Mouse (Mus musculus) forebrain, embryonic 16.5 days (tissue): ENCODE data around the gene H2-Oa. TPM values are rescaled to one million over a fixed set of nuclear protein-coding genes. Genes with fewer than 3 reads are reported as not detected.

Experiments used
- ATAC-seq: fragments of 200-750 bp; cut with Nextera tagmentation; 2 replicates; pipeline ENCODE4 v1.8.0; 2017; ENCODE audit warnings: mild to moderate bottlenecking, moderate library complexity
- H3K27ac ChIP-seq: fragments of 300-500 bp; sonication (generic); 2 replicates; pipeline ENCODE4 v1.5.1; 2014; ENCODE audit warnings: low read length, control low read depth
- H3K27me3 ChIP-seq: fragments of 300-500 bp; sonication (generic); replicated peaks from 2 replicates; pipeline ENCODE4 v1.6.1; 2014; ENCODE audit warnings: low read length; ENCODE audit not compliant: control insufficient read depth, insufficient read depth
- H3K36me3 ChIP-seq: fragments of 300-500 bp; sonication (generic); 2 replicates; pipeline ENCODE4 v1.6.1; 2014; ENCODE audit not compliant: control insufficient read depth, insufficient read depth
- H3K4me1 ChIP-seq: fragments of 300-500 bp; sonication (generic); replicated peaks from 2 replicates; pipeline ENCODE4 v1.6.1; 2014; ENCODE audit warnings: low read length; ENCODE audit not compliant: control insufficient read depth, insufficient read depth
- H3K4me2 ChIP-seq: fragments of 300-500 bp; sonication (generic); 2 replicates; pipeline ENCODE4 v1.6.1; 2014; ENCODE audit warnings: mild to moderate bottlenecking, low read length, control low read depth
- H3K4me3 ChIP-seq: fragments of 300-500 bp; sonication (generic); replicated peaks from 2 replicates; pipeline ENCODE4 v1.5.1; 2014; ENCODE audit warnings: mild to moderate bottlenecking, low read length, control low read depth
- H3K9ac ChIP-seq: fragments of 300-500 bp; sonication (generic); replicated peaks from 2 replicates; pipeline ENCODE4 v1.6.1; 2014; ENCODE audit warnings: low read depth, low read length, control low read depth
- H3K9me3 ChIP-seq: fragments of 300-500 bp; sonication (generic); 2 replicates; pipeline ENCODE4 v1.6.1; 2016; ENCODE audit warnings: low read length; ENCODE audit not compliant: control insufficient read depth
- WGBS: fragments of 180-500 bp; shearing (Covaris S2); extraction: QIAGEN DNeasy Blood & Tissue Kit; methylation state at CpG from one replicate; pipeline ENCODE4 v1.1.7; 2014; 5-methylcytosine and 5-hydroxymethylcytosine counted together
- polyA plus RNA-seq: library from polyadenylated mRNA; unstranded; fragments of >200 nt; fragmentation: Nextera tagmentation; extraction: Ambion mirVana; gene quantifications from 2 replicates; pipeline ENCODE4 v1.2.1, GENCODE M21; 2015

H2-Oa gene
- polyA plus RNA-seq, 1 experiment from 2014 or later: 0.28 TPM

DNA sequence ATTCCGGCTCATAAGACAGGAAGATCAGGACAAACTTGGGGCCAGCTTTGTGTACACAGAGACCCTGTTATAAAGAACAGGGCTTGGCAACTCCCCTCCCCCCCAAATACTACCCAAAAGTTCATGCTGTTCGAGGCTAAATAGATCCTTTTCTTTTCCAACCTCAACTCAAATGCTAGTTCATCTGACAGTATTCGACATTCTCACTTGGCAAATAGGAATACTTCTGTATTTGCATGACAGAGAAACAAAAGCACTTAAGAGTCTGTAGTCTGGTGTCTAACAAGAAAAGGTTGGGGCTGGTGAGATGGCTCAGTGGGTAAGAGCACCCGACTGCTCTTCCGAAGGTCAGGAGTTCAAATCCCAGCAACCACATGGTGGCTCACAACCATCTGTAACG, 16.3 kb downstream of the H2-Oa start:
- H3K4me2 ChIP-seq: no peak overlapping the region
- ATAC-seq: no peak
- peaks cover 8% of the 10 kb centered on the region for H3K4me1 ChIP-seq
- no peak overlapping the region for H3K9ac ChIP-seq
- H3K4me3 ChIP-seq: no peak overlapping the region
- WGBS: 73% methylated on average over 5 of the region's 6 CpGs
- no peaks in the 10 kb centered on the region for H3K27me3 ChIP-seq
- H3K27ac ChIP-seq: no peak overlapping the region
- H3K9me3 ChIP-seq: no peaks in the 10 kb centered on the region
- peaks cover 23% of the 10 kb centered on the region for H3K36me3 ChIP-seq

DNA sequence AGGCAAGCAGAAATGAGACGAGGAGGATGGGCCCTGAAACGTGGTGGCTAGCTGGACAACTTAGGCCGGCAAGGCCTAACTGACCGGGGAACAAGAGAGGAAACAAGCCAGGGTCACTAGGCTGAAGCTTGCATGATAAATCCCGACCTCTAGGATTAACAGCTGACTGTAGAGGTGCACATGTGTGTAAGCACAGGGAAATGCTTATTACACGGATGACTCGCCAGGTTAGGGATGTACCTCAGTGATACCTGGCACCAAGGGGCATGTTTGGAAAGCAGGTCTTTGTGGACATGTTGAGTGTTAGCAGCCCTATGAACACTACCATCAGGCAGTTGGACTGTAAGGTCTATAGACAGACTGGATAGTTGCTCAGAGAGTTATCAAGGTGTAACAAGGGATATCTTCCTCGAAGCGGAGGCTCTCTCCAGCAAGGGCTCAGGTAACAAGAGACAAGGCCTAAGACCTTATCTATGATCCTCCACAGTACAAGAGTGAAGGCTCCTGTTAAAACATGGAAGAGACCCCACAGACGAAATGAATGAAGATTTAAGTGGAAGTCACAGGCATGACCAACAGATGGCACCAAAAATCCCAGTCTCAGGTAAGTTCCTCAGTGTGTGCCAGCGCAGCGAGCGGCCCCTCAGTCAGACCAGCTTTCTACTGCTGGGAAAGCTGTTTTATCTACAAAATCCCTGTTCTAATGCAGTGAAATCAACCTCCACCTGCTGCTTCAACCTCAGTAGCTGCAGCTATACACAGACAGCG, 17.1 kb downstream of the H2-Oa start:
- H3K27ac ChIP-seq: 0 out of 2 replicates have a peak overlapping the region, but pooled peaks have one; percentile 29
- WGBS: 72% methylated on average over 14 of the region's 14 CpGs
- no peak overlapping the region for H3K4me2 ChIP-seq
- H3K9me3 ChIP-seq: no peaks in the 10 kb centered on the region
- no peaks in the 10 kb centered on the region for H3K27me3 ChIP-seq
- peak; percentile 26; the same call in 1 of the 2 replicates for ATAC-seq
- H3K36me3 ChIP-seq: peaks cover 31% of the 10 kb centered on the region
- no peak overlapping the region for H3K9ac ChIP-seq
- no peak overlapping the region for H3K4me3 ChIP-seq
- H3K4me1 ChIP-seq: peaks cover 8% of the 10 kb centered on the region

DNA sequence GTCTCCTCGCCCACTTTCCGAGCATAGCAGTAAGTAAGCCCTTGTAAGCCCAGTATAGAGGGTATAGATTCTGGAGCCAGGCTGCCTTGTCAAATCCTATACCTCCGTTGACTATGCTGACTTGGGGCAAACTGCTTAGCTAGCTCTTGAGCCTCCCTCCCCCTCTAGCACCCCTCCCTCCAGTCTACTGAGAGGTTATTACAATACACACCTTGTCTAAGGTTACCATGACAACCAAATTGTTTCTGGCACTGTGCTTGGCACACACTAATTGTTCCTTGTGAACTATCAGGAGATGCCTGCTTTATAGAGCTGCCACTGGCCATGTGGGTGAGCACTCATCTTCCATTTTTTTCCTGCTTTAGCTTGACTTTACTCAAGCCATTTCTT, 17.7 kb downstream of the H2-Oa start:
- no peak overlapping the region for H3K9ac ChIP-seq
- H3K27ac ChIP-seq: peak overlapping the region; percentile 49; the same call in 1 of the 2 replicates
- ATAC-seq: peak; percentile 43
- H3K9me3 ChIP-seq: no peaks in the 10 kb centered on the region
- 61% methylated on average over 3 of the region's 3 CpGs for WGBS
- H3K4me1 ChIP-seq: peaks cover 8% of the 10 kb centered on the region
- H3K27me3 ChIP-seq: no peaks in the 10 kb centered on the region
- H3K36me3 ChIP-seq: peaks cover 36% of the 10 kb centered on the region
- no peak overlapping the region for H3K4me3 ChIP-seq
- H3K4me2 ChIP-seq: no peak overlapping the region

DNA sequence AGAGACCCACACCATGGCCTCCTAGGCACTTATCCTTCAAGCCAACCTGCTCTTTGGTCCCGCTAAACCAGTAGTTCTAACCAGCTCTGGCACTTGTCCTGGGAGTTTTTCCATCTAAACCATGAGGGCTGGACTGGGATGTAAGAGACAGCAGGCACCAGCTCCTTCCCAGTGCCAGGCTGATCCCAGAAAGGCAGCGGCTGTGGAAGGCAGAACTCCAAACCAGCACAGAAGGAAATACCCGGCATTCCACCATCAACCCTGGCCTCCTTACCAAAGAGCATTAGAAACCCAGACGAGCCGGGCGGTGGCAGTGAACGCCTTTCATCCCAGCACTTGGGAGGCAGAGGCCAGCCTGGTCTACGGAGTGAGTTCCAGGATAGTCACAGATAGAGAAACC, 18.2 kb downstream of the H2-Oa start:
- 0 out of 2 replicates have a peak, but pooled peaks have one; percentile 3 for ATAC-seq
- Histone ChIP-seq H3K4me2 (no peak overlapping the region), H3K27me3 (no peaks in the 10 kb centered on the region), H3K9ac (no peak overlapping the region), H3K4me3 (no peak overlapping the region), H3K27ac (peak overlapping the region; percentile 49; the same call in 1 of the 2 replicates), H3K4me1 (peaks cover 8% of the 10 kb centered on the region), H3K36me3 (peaks cover 41% of the 10 kb centered on the region), H3K9me3 (no peaks in the 10 kb centered on the region)
- 58% methylated on average over 8 of the region's 8 CpGs for WGBS

DNA sequence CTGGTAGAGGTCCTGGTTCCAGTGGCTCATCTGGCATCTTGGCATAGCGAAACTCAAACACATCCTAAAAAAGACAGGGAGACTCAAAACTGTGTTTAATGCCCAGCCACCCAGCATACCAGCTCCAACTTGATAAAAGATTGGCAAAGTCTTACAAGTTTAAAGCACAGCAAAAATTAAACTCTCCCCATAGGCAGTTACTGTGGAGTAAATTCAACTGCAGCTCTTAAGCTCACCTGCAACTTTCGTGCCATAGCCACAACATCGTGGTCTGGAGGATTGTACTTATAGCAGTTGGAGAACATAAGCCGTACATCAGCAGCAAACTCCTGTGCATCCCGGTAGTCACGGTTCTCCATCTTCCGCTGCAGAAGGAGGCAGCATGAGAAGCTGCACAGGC, 22.0 kb downstream of the H2-Oa start:
- ATAC-seq: no peak
- H3K4me1 ChIP-seq: peaks cover 25% of the 10 kb centered on the region
- 95% methylated on average over 7 of the region's 7 CpGs for WGBS
- no peaks in the 10 kb centered on the region for H3K9me3 ChIP-seq
- H3K4me3 ChIP-seq: no peak overlapping the region
- peaks cover 51% of the 10 kb centered on the region for H3K36me3 ChIP-seq
- H3K9ac ChIP-seq: no peak overlapping the region
- no peaks in the 10 kb centered on the region for H3K27me3 ChIP-seq
- no peak overlapping the region for H3K4me2 ChIP-seq
- H3K27ac ChIP-seq: no peak overlapping the region

DNA sequence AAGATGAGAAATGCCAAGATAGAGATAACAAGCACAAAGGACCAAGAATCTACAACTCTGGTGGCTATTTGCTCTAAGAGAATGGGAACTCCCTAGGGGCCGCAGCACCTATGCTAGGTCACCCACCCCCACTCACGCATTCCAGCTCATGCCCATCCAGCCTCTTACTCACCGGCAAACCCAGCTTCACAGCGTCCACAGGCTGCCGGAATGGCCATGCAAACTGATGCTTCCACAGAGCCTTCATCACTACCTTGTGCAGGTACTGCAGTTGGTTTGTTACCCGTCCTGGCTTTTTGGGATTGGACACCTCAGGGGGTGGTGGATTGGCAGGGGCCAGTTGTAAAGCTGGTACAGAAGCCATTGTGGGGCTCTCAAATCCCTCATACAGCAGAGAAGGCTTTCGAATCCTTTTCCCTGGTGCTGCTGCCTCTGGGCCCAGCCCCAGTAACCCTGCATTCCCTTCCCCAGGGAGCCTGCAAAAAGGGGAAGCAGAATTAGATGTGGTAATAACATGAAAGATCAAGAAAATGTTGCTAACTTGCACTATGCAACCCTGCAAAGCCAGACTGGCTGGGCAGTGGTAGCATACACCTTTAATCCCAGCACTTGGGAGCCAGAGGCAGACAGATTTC, 24.7 kb downstream of the H2-Oa start:
- no peaks in the 10 kb centered on the region for H3K9me3 ChIP-seq
- H3K36me3 ChIP-seq: peaks cover 46% of the 10 kb centered on the region
- 25% methylated on average over 7 of the region's 7 CpGs for WGBS
- no peak for ATAC-seq
- peaks cover 17% of the 10 kb centered on the region for H3K4me1 ChIP-seq
- H3K4me2 ChIP-seq: peak overlapping the region; percentile 83
- peak overlapping the region; percentile 85 for H3K4me3 ChIP-seq
- H3K27ac ChIP-seq: no peak overlapping the region
- H3K27me3 ChIP-seq: no peaks in the 10 kb centered on the region
- peak overlapping the region; percentile 53 for H3K9ac ChIP-seq

DNA sequence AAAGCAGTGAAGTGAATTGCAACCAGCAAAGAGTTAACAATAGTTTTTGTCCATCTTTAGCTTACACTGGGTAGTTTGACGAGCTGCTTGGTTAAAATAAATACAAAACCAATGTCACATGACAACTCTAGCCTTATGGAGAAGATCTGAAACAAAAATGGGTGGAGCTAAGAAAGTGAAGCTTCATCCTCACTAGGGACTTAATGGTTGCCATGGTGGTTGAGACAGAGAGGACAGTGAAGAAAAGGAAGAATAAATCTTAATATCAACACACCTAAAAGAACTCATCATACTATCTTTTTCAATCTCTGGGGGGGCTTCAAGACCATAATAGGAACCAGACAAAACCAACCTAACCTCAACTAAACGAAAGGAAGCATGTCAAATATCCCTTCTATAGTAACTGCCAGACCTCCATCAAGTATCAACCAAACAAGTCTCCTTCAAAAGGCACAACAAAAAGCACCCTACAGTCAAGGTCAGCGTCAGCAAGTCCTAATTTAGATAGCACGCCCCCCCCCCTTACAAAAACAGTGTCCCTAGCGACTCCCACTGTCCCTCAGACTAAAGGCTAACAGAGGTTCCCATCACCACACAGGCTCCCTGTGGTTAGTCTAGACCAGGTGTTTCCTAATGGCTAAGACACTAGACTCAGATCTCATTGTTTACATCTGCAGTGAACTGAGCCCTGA, 25.4 kb downstream of the H2-Oa start:
- Histone ChIP-seq H3K9me3 (no peaks in the 10 kb centered on the region), H3K4me2 (peak overlapping the region; percentile 83), H3K27me3 (no peaks in the 10 kb centered on the region), H3K9ac (peak overlapping the region; percentile 82), H3K4me3 (peak overlapping the region; percentile 85), H3K4me1 (peaks cover 17% of the 10 kb centered on the region), H3K36me3 (peaks cover 39% of the 10 kb centered on the region), H3K27ac (no peak overlapping the region)
- under 1% methylated on average over 5 of the region's 5 CpGs for WGBS
- ATAC-seq: no peak

DNA sequence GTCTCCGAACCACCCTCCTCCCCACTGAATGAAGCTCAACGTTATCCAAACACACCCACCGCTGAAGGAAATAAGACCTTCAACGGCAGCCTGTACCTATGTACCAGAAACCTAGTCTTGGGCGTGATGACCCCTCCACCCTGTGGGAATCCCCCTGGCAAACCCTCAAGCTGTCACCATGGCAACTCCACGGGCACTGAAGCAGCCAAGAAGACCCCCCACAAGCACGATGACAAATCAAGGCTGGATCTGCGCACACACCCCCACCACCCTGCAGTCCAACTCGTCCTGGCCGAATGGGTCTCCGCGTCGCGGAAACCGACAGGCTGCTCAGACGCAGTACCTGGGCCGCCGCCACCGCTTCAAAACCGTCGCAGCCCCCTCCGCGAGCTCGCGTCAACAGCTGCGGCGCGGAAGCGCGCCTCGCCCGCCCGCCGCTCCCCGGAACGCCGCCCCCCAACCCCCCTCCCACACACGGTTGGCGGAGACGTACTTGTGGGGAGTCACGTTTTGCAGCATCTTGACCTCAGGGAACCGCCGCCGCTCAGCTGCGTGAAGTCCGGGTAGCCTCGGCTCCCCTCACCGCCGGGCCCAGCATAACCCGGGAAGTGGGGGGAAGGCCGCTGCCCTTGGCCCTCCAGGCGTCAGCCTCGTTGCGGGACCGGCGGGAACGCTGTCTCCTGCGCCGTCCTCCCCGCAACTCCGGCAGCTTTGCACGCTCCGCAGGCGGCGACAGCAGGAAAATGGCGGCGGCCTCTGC, 26.2 kb downstream of the H2-Oa start:
- peak overlapping the region; percentile 85 for H3K4me3 ChIP-seq
- peak overlapping the region; percentile 82 for H3K9ac ChIP-seq
- no peaks in the 10 kb centered on the region for H3K9me3 ChIP-seq
- H3K4me1 ChIP-seq: peaks cover 19% of the 10 kb centered on the region
- WGBS: 0% methylated on average over 65 of the region's 67 CpGs
- peak overlapping the region; percentile 86 for H3K27ac ChIP-seq
- H3K36me3 ChIP-seq: peaks cover 32% of the 10 kb centered on the region
- no peak for ATAC-seq
- no peaks in the 10 kb centered on the region for H3K27me3 ChIP-seq
- H3K4me2 ChIP-seq: peak overlapping the region; percentile 83
